In genomic region chr2:32997792-32998191, GRCm38 (mm10) we compare ENCODE assay signal across 13 mouse cellular contexts.
"Had no signal": no experiment of that assay in that cellular context is flagged by ENCODE, and none has a peak within 500 bp of the region (broad histone marks: within the 10 kb centered on the region; RNA-seq: fewer than 3 reads in every experiment).

No protein-coding gene starts in this region.

- DNase-seq: lung, adult 18-20 months; lung, embryonic 14.5 days; lung, postnatal 10 days; lung, postnatal 4 days; midbrain, embryonic 14.5 days; retina, postnatal 1 day; right cerebral cortex, postnatal 25 days; right cerebral cortex, postnatal 4 days; spleen, adult 18-20 months; thymus, adult 18-20 months; thymus, postnatal 14 days; thymus, postnatal 36 days had no signal

- ATAC-seq: midbrain, embryonic 16.5 days had no signal
